Mouse (Mus musculus) liver, postnatal 0 days (tissue): ENCODE data around the gene Pick1. TPM values are rescaled to one million over a fixed set of nuclear protein-coding genes. Genes with fewer than 3 reads are reported as not detected.

Experiments
- ATAC-seq: fragments of 200-750 bp; cut with Nextera tagmentation; 2 replicates; pipeline ENCODE4 v1.8.0; 2017; ENCODE audit warnings: mild to moderate bottlenecking, moderate library complexity
- DNase-seq: peaks from one replicate; pipeline ENCODE4 v3.0.0-alpha.2; 2016
- H3K27ac ChIP-seq: fragments of 300-500 bp; sonication (generic); 2 replicates; pipeline ENCODE4 v1.5.1; 2014; ENCODE audit warnings: antibody characterized with exemption, moderate library complexity, mild to moderate bottlenecking, low read depth
- H3K27me3 ChIP-seq: fragments of 300-500 bp; sonication (generic); 2 replicates; pipeline ENCODE4 v1.6.1; 2014; ENCODE audit warnings: low read length, control low read depth, mixed read lengths; ENCODE audit not compliant: insufficient read depth
- H3K36me3 ChIP-seq: fragments of 300-500 bp; sonication (generic); replicated peaks from 2 replicates; pipeline ENCODE4 v1.6.1; 2014; ENCODE audit warnings: mild to moderate bottlenecking, control low read depth, low read length, moderate library complexity, mixed read lengths; ENCODE audit not compliant: insufficient read depth
- H3K4me1 ChIP-seq: fragments of 300-500 bp; sonication (generic); 2 replicates; pipeline ENCODE4 v1.6.1; 2014; ENCODE audit warnings: antibody characterized with exemption, mild to moderate bottlenecking, control low read depth; ENCODE audit not compliant: insufficient read depth
- H3K4me2 ChIP-seq: fragments of 300-500 bp; sonication (generic); 2 replicates; pipeline ENCODE4 v1.6.1; 2014; ENCODE audit warnings: low read depth, mild to moderate bottlenecking, low read length, moderate library complexity, mixed read lengths
- H3K4me3 ChIP-seq: fragments of 300-500 bp; sonication (generic); 2 replicates; pipeline ENCODE4 v1.5.1; 2014; ENCODE audit warnings: low read depth, low read length
- H3K9ac ChIP-seq: fragments of 300-500 bp; sonication (generic); replicated peaks from 2 replicates; pipeline ENCODE4 v1.6.1; 2014; ENCODE audit warnings: mild to moderate bottlenecking, moderate library complexity
- H3K9me3 ChIP-seq: fragments of 300-500 bp; sonication (generic); 2 replicates; pipeline ENCODE4 v1.6.1; 2016; ENCODE audit warnings: mild to moderate bottlenecking, control low read depth, low read length, mixed read lengths
- CTCF ChIP-seq: sonication (generic); IDR thresholded peaks from 2 replicates; pipeline ENCODE4 v1.5.1; 2016; ENCODE audit warnings: antibody characterized with exemption, low read depth
- EP300 ChIP-seq: IDR thresholded peaks from 2 replicates; pipeline ENCODE4 v1.6.1; 2016; ENCODE audit warnings: antibody characterized with exemption, low read depth, mild to moderate bottlenecking
- WGBS: fragments of 180-500 bp; shearing (Covaris S2); extraction: QIAGEN DNeasy Blood & Tissue Kit; methylation state at CpG from one replicate; pipeline ENCODE4 v1.1.7; 2014; ENCODE audit not compliant: insufficient replicate concordance; 5-methylcytosine and 5-hydroxymethylcytosine counted together
- polyA plus RNA-seq: library from polyadenylated mRNA; unstranded; fragments of >200 nt; fragmentation: Nextera tagmentation; extraction: Ambion mirVana; gene quantifications from 2 replicates; pipeline ENCODE4 v1.2.1, GENCODE M21; 2015

Gene Pick1
- polyA plus RNA-seq, 1 experiment from 2014 or later: 12.2 TPM

- no peak overlapping the region for H3K4me3 ChIP-seq
- DNase-seq: no peak
- no peaks in the 10 kb centered on the region for H3K36me3 ChIP-seq
- H3K27ac ChIP-seq: no peak overlapping the region
- no peaks in the 10 kb centered on the region for H3K9me3 ChIP-seq
- H3K4me1 ChIP-seq: peaks cover 13% of the 10 kb centered on the region; the same call in 1 of the 2 replicates
- ATAC-seq: no peak
- no peak for TF ChIP-seq CTCF
- TF ChIP-seq EP300: no peak
- no peak overlapping the region for H3K4me2 ChIP-seq
- no peak overlapping the region for H3K9ac ChIP-seq
- H3K27me3 ChIP-seq: no peaks in the 10 kb centered on the region
- 42% methylated on average over 9 of the region's 9 CpGs for WGBS
Measured at GRCm38 (mm10) chr15:79194048-79194447, 34.9 kb upstream of the Pick1 start.

DNA sequence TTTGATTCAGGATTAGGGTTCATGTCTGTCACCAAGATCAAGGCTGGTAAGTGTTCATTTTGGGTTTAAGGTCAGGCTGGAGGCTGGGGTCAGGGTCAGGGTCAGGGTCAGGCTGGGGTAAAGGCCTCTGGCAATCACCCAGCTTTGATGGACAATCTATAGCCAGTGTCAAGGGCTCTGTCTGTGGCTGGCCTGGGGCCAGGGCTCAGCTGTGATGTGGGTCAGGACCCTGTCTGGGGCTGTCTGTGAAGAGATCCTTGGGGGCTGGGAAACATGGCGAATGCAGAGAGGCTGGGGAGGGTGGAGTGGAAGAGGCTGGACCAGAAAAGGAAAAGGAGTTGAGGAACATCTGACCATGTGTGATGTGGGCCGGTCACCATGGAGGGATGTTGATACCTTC is 34.0 kb upstream of the Pick1 start:
- DNase-seq: no peak
- WGBS: 69% methylated on average over 2 of the region's 2 CpGs

DNA sequence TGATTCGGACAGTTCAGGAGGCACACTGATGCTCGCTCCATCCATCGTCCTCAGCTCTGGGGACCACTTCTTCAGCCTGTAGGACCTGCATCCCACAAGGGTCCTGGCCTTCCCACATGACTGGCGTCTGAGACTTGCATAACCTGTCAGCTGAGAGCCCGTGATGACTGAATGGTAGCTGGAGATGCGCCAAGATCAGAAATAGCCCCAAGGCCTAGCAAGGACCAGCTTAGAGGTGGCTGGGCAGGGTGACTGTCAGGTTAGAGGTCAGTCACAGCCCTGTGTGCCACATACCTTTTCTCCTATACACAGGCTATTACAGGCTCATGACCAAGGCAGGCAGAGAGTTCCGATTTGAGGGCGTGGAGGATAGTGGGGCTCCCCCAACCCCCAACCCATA is 33.5 kb upstream of the Pick1 start:
- ATAC-seq: peak; percentile 61
- Histone ChIP-seq H3K4me2 (no peak overlapping the region), H3K27ac (no peak overlapping the region), H3K4me3 (no peak overlapping the region), H3K9me3 (no peaks in the 10 kb centered on the region), H3K27me3 (no peaks in the 10 kb centered on the region), H3K9ac (no peak overlapping the region), H3K4me1 (peaks cover 13% of the 10 kb centered on the region; the same call in 1 of the 2 replicates), H3K36me3 (no peaks in the 10 kb centered on the region)
- no peak for TF ChIP-seq EP300
- TF ChIP-seq CTCF: no peak
- DNase-seq: peak; percentile 44
- WGBS: 61% methylated on average over 8 of the region's 8 CpGs

More for the DNA sequence above, 34.0 kb upstream of the Pick1 start:
- peak; percentile 35; the same call in 1 of the 2 replicates for ATAC-seq
- Histone ChIP-seq H3K4me1 (peaks cover 13% of the 10 kb centered on the region; the same call in 1 of the 2 replicates), H3K4me3 (no peak overlapping the region), H3K9me3 (no peaks in the 10 kb centered on the region), H3K27ac (no peak overlapping the region), H3K27me3 (no peaks in the 10 kb centered on the region), H3K4me2 (no peak overlapping the region), H3K36me3 (no peaks in the 10 kb centered on the region), H3K9ac (no peak overlapping the region)
- TF ChIP-seq EP300 (no peak), CTCF (no peak)

GRCm38 (mm10) chr15:79199390-79199976 is 29.5 kb upstream of the Pick1 start:
- Histone ChIP-seq H3K27ac (no peak overlapping the region), H3K36me3 (no peaks in the 10 kb centered on the region), H3K9me3 (no peaks in the 10 kb centered on the region), H3K4me1 (peaks cover 7% of the 10 kb centered on the region; the same call in 1 of the 2 replicates), H3K4me3 (no peak overlapping the region), H3K4me2 (no peak overlapping the region), H3K27me3 (no peaks in the 10 kb centered on the region; the same call in 1 of the 2 replicates), H3K9ac (no peak overlapping the region)
- DNase-seq: no peak
- 86% methylated on average over 12 of the region's 12 CpGs for WGBS
- no peak for ATAC-seq
- TF ChIP-seq CTCF (no peak), EP300 (no peak)

GRCm38 (mm10) chr15:79201491-79202150 is 27.4 kb upstream of the Pick1 start:
- Histone ChIP-seq H3K9me3 (no peaks in the 10 kb centered on the region), H3K27ac (no peak overlapping the region), H3K27me3 (no peaks in the 10 kb centered on the region; the same call in 1 of the 2 replicates), H3K36me3 (no peaks in the 10 kb centered on the region), H3K4me3 (no peak overlapping the region), H3K9ac (no peak overlapping the region), H3K4me1 (no peaks in the 10 kb centered on the region), H3K4me2 (no peak overlapping the region)
- 39% methylated on average over 13 of the region's 13 CpGs for WGBS
- ATAC-seq (no peak), DNase-seq (no peak)
- no peak for TF ChIP-seq EP300
- TF ChIP-seq CTCF: no peak

GRCm38 (mm10) chr15:79202575-79202974 is 26.4 kb upstream of the Pick1 start:
- Histone ChIP-seq H3K27ac (no peak overlapping the region), H3K4me1 (no peaks in the 10 kb centered on the region), H3K4me3 (no peak overlapping the region), H3K4me2 (no peak overlapping the region), H3K9me3 (no peaks in the 10 kb centered on the region), H3K36me3 (no peaks in the 10 kb centered on the region), H3K9ac (no peak overlapping the region), H3K27me3 (no peaks in the 10 kb centered on the region; the same call in 1 of the 2 replicates)
- TF ChIP-seq EP300: no peak
- TF ChIP-seq CTCF: no peak
- ATAC-seq: no peak
- no peak for DNase-seq
- WGBS: 43% methylated on average over 10 of the region's 10 CpGs
